Mouse (Mus musculus) heart, postnatal 0 days (tissue): Measurements from ENCODE around the gene Il4ra. TPM values are rescaled to one million over a fixed set of nuclear protein-coding genes. Genes with fewer than 3 reads are reported as not detected.

Source experiments
- ATAC-seq: fragments of 200-750 bp; cut with Nextera tagmentation; 2 replicates; pipeline ENCODE4 v1.8.0; 2017; ENCODE audit warnings: low read depth, moderate number of reproducible peaks, moderate library complexity; ENCODE audit not compliant: insufficient read depth
- DNase-seq: peaks from one replicate; pipeline ENCODE4 v3.0.0-alpha.2; 2016; ENCODE audit warnings: low spot score
- H3K27ac ChIP-seq: fragments of 300-500 bp; sonication (generic); 2 replicates; pipeline ENCODE4 v1.5.1; 2014; ENCODE audit warnings: low read depth, mild to moderate bottlenecking
- H3K27me3 ChIP-seq: fragments of 300-500 bp; sonication (generic); 2 replicates; pipeline ENCODE4 v1.6.1; 2014; ENCODE audit warnings: low read length, mixed read lengths; ENCODE audit not compliant: control insufficient read depth, insufficient read depth
- H3K36me3 ChIP-seq: fragments of 300-500 bp; sonication (generic); replicated peaks from 2 replicates; pipeline ENCODE4 v1.6.1; 2014; ENCODE audit warnings: low read length, mixed read lengths; ENCODE audit not compliant: control insufficient read depth, insufficient read depth
- H3K4me1 ChIP-seq: fragments of 300-500 bp; sonication (generic); 2 replicates; pipeline ENCODE4 v1.6.1; 2014; ENCODE audit warnings: antibody characterized with exemption; ENCODE audit not compliant: control insufficient read depth, insufficient read depth
- H3K4me2 ChIP-seq: fragments of 300-500 bp; sonication (generic); 2 replicates; pipeline ENCODE4 v1.6.1; 2014; ENCODE audit warnings: low read depth, mild to moderate bottlenecking, low read length, moderate library complexity
- H3K4me3 ChIP-seq: fragments of 300-500 bp; sonication (generic); 2 replicates; pipeline ENCODE4 v1.5.1; 2014; ENCODE audit warnings: low read depth, low read length
- H3K9ac ChIP-seq: fragments of 300-500 bp; sonication (generic); replicated peaks from 2 replicates; pipeline ENCODE4 v1.6.1; 2014; ENCODE audit warnings: low read depth, low read length, mixed read lengths
- H3K9me3 ChIP-seq: fragments of 300-500 bp; sonication (generic); replicated peaks from 2 replicates; pipeline ENCODE4 v1.6.1; 2016; ENCODE audit warnings: low read length; ENCODE audit not compliant: control insufficient read depth
- CTCF ChIP-seq: IDR thresholded peaks from 2 replicates; pipeline ENCODE4 v1.5.1; 2016; ENCODE audit warnings: antibody characterized with exemption, control low read depth, low read depth
- EP300 ChIP-seq: IDR thresholded peaks from 2 replicates; pipeline ENCODE4 v1.6.1; 2016; ENCODE audit warnings: antibody characterized with exemption, low read depth
- WGBS: fragments of 180-500 bp; shearing (Covaris S2); extraction: QIAGEN DNeasy Blood & Tissue Kit; methylation state at CpG from one replicate; pipeline ENCODE4 v1.1.7; 2014; 5-methylcytosine and 5-hydroxymethylcytosine counted together
- polyA plus RNA-seq: library from polyadenylated mRNA; unstranded; fragments of >200 nt; fragmentation: Nextera tagmentation; extraction: Ambion mirVana; gene quantifications from 2 replicates; pipeline ENCODE4 v1.2.1, GENCODE M21; 2015
- total RNA-seq: library from RNA; depleted of rRNA; stranded (reverse); fragments of >200 nt; gene quantifications from 2 replicates; pipeline ENCODE4 v1.2.3, GENCODE M21; 2014; ENCODE audit warnings: low replicate concordance

Il4ra gene
- total and polyA plus RNA-seq, 2 experiments from 2014 or later, result 4.8 to 30.7 TPM

DNA sequence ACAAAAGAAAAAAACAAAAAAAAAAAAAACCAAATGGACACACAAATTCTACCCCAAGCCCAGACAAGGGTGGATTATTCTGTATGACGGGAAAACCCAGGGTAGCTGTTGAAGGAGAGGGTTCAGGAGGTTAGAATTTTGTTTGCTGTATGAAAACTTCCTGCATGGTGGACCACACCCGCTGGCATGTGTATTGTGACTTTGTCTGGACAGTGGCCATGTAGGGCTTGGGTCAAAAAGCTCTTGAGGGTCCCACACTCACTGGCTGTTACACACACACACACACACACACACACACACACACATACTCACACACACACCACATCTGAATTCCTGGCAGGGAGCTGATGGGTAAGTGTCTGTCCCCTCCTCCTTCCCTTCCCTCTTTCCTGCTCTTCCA, 14.5 kb downstream of the Il4ra start:
- 63% methylated on average over 2 of the region's 2 CpGs for WGBS
- DNase-seq (no peak), ATAC-seq (peak; percentile 27; the same call in 1 of the 2 replicates)

GRCm38 (mm10) chr7:125568888-125569287, 17.0 kb downstream of the Il4ra start:
- H3K4me1 ChIP-seq, result no peaks in the 10 kb centered on the region
- DNase-seq (no peak), ATAC-seq (no peak)
- no peak overlapping the region for H3K4me3 ChIP-seq
- peaks cover 36% of the 10 kb centered on the region for H3K36me3 ChIP-seq
- no peaks in the 10 kb centered on the region for H3K27me3 ChIP-seq
- no peaks in the 10 kb centered on the region for H3K9me3 ChIP-seq
- H3K4me2 ChIP-seq, result no peak overlapping the region
- no peak overlapping the region for H3K9ac ChIP-seq
- WGBS, result 78% methylated on average over 8 of the region's 8 CpGs
- no peak for TF ChIP-seq CTCF
- TF ChIP-seq EP300, result no peak
- H3K27ac ChIP-seq, result no peak overlapping the region

More for the DNA sequence above, 14.5 kb downstream of the Il4ra start:
- no peak overlapping the region for H3K9ac ChIP-seq
- no peaks in the 10 kb centered on the region for H3K9me3 ChIP-seq
- no peaks in the 10 kb centered on the region for H3K27me3 ChIP-seq
- H3K4me3 ChIP-seq, result no peak overlapping the region
- TF ChIP-seq EP300 (no peak), CTCF (no peak)
- H3K36me3 ChIP-seq, result peaks cover 25% of the 10 kb centered on the region
- no peak overlapping the region for H3K4me2 ChIP-seq
- H3K27ac ChIP-seq, result no peak overlapping the region
- H3K4me1 ChIP-seq, result peaks cover 3% of the 10 kb centered on the region

GRCm38 (mm10) chr7:125571891-125572290, 20.0 kb downstream of the Il4ra start:
- WGBS, result 82% methylated on average over 19 of the region's 19 CpGs
- no peak overlapping the region for H3K4me2 ChIP-seq
- H3K36me3 ChIP-seq, result peaks cover 39% of the 10 kb centered on the region
- no peaks in the 10 kb centered on the region for H3K27me3 ChIP-seq
- H3K9me3 ChIP-seq, result no peaks in the 10 kb centered on the region
- no peak overlapping the region for H3K9ac ChIP-seq
- H3K4me3 ChIP-seq, result no peak overlapping the region
- ATAC-seq (no peak), DNase-seq (no peak)
- H3K27ac ChIP-seq, result no peak overlapping the region
- peaks cover 3% of the 10 kb centered on the region for H3K4me1 ChIP-seq
- TF ChIP-seq EP300 (no peak), CTCF (no peak)

DNA sequence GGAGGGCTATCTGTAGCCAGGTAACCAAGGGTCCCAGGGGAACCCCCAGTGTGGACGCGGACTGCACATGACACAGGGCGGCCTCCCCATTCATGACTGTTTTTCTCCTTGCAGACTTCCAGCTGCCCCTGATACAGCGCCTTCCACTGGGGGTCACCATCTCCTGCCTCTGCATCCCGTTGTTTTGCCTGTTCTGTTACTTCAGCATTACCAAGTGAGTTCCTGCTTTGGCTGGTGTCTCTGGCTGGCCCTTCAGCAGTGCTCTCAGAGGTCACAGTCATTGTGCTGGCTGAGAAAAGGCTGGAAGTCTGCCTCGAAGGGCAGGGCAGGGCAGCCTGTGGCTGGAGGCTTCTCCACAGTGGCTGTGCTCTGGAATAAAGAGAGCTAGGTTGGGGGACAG, 20.8 kb downstream of the Il4ra start:
- ATAC-seq (no peak), DNase-seq (no peak)
- TF ChIP-seq CTCF (no peak), EP300 (no peak)
- H3K36me3 ChIP-seq, result peaks cover 39% of the 10 kb centered on the region
- H3K9me3 ChIP-seq, result no peaks in the 10 kb centered on the region
- peaks cover 10% of the 10 kb centered on the region for H3K4me1 ChIP-seq
- WGBS, result 61% methylated on average over 6 of the region's 6 CpGs
- no peak overlapping the region for H3K4me3 ChIP-seq
- H3K27ac ChIP-seq, result no peak overlapping the region
- no peak overlapping the region for H3K4me2 ChIP-seq
- H3K9ac ChIP-seq, result no peak overlapping the region
- no peaks in the 10 kb centered on the region for H3K27me3 ChIP-seq

- no peak overlapping the region for H3K4me2 ChIP-seq
- DNase-seq (no peak), ATAC-seq (no peak)
- TF ChIP-seq EP300, result no peak
- no peak for TF ChIP-seq CTCF
- no peaks in the 10 kb centered on the region for H3K9me3 ChIP-seq
- no peak overlapping the region for H3K4me3 ChIP-seq
- H3K4me1 ChIP-seq, result peaks cover 14% of the 10 kb centered on the region
- no peak overlapping the region for H3K27ac ChIP-seq
- peaks cover 35% of the 10 kb centered on the region for H3K36me3 ChIP-seq
- 80% methylated on average over 2 of the region's 2 CpGs for WGBS
- H3K27me3 ChIP-seq, result no peaks in the 10 kb centered on the region
- H3K9ac ChIP-seq, result no peak overlapping the region
These were observed 21.9 kb downstream of the Il4ra start for GRCm38 (mm10) chr7:125573849-125574248.

- no peak overlapping the region for H3K27ac ChIP-seq
- H3K27me3 ChIP-seq, result no peaks in the 10 kb centered on the region
- no peak overlapping the region for H3K4me2 ChIP-seq
- H3K9ac ChIP-seq, result no peak overlapping the region
- no peaks in the 10 kb centered on the region for H3K9me3 ChIP-seq
- DNase-seq (no peak), ATAC-seq (no peak)
- WGBS, result 61% methylated on average over 3 of the region's 3 CpGs
- peaks cover 26% of the 10 kb centered on the region for H3K36me3 ChIP-seq
- no peak overlapping the region for H3K4me3 ChIP-seq
- H3K4me1 ChIP-seq, result peaks cover 14% of the 10 kb centered on the region
- TF ChIP-seq CTCF, result no peak
- no peak for TF ChIP-seq EP300
These were observed 22.9 kb downstream of the Il4ra start for GRCm38 (mm10) chr7:125574832-125575231.
